Comparison of ENCODE assay signal across 30 mouse cellular contexts in the genomic region with DNA sequence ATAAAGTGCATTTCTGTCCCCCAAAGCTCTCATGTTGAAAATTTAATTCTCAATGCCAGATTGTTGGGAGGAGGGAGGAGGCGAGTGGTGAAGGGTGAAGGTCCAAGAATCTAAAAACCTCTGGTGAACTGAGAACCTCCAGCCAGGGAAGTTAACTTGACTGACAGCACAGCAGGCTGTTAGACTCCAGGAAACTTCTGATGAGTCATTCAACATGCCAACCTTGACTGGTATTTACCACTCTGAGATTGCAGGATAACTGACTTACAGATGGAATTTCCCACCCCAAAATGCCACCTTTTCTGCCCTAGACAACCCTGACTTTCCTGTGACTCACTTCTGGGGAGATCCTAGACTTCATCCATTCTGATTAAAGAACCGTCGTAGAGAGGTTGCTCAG. TPM values are rescaled to one million over a fixed set of nuclear protein-coding genes. Genes with fewer than 3 reads are reported as not detected.
"Had no signal": no experiment of that assay in that cellular context is flagged by ENCODE, and none has a peak within 500 bp of the region (broad histone marks: within the 10 kb centered on the region; RNA-seq: fewer than 3 reads in every experiment).

No protein-coding gene starts in this region.

- H3K4me1 ChIP-seq: heart, embryonic 15.5 days; hindbrain, embryonic 13.5 days; hindbrain, embryonic 15.5 days; kidney, embryonic 15.5 days; limb, embryonic 13.5 days; limb, embryonic 15.5 days; liver, embryonic 12.5 days had no signal

- H3K4me2 ChIP-seq: heart, embryonic 11.5 days; heart, embryonic 13.5 days; heart, embryonic 15.5 days; hindbrain, embryonic 13.5 days; hindbrain, embryonic 15.5 days; kidney, embryonic 15.5 days; limb, embryonic 13.5 days; limb, embryonic 15.5 days; liver, embryonic 12.5 days had no signal

- H3K36me3 ChIP-seq: heart, embryonic 13.5 days; heart, embryonic 15.5 days; hindbrain, embryonic 13.5 days; hindbrain, embryonic 15.5 days; kidney, embryonic 15.5 days; limb, embryonic 13.5 days; limb, embryonic 15.5 days; liver, embryonic 12.5 days had no signal

- H3K9me3 ChIP-seq: heart, embryonic 13.5 days; heart, embryonic 15.5 days; hindbrain, embryonic 13.5 days; hindbrain, embryonic 15.5 days; kidney, embryonic 15.5 days; limb, embryonic 13.5 days; limb, embryonic 15.5 days; liver, embryonic 12.5 days had no signal

- DNase-seq: gastrocnemius, postnatal 10 days; gastrocnemius, postnatal 25 days; heart, postnatal 14 days; heart, postnatal 36 days; kidney, adult 11 months; kidney, adult 2 months; kidney, adult 9 months; kidney, postnatal 14 days; kidney, postnatal 36 days; layer of hippocampus, adult 9-11 months; layer of hippocampus, postnatal 36 days; left cerebral cortex, postnatal 4 days; lung, adult 18-20 months had no signal

- H3K27me3 ChIP-seq: heart, embryonic 13.5 days; heart, embryonic 15.5 days; hindbrain, embryonic 13.5 days; hindbrain, embryonic 15.5 days; kidney, embryonic 15.5 days; limb, embryonic 13.5 days; limb, embryonic 15.5 days; liver, embryonic 12.5 days had no signal

- H3K9ac ChIP-seq: heart, embryonic 13.5 days; heart, embryonic 15.5 days; hindbrain, embryonic 13.5 days; hindbrain, embryonic 15.5 days; kidney, embryonic 15.5 days; limb, embryonic 13.5 days; limb, embryonic 15.5 days; liver, embryonic 12.5 days; liver, embryonic 14.5 days had no signal

- ATAC-seq: hindbrain, postnatal 0 days; intestine, embryonic 16.5 days; liver, embryonic 12.5 days had no signal

- H3K4me3 ChIP-seq: heart, embryonic 13.5 days; heart, embryonic 15.5 days; hindbrain, embryonic 13.5 days; hindbrain, embryonic 15.5 days; kidney, embryonic 15.5 days; limb, embryonic 13.5 days; limb, embryonic 15.5 days; liver, embryonic 12.5 days had no signal

- H3K27ac ChIP-seq: heart, embryonic 13.5 days; heart, embryonic 15.5 days; hindbrain, embryonic 13.5 days; hindbrain, embryonic 15.5 days; hindbrain, postnatal 0 days; kidney, embryonic 15.5 days; kidney, postnatal 0 days; limb, embryonic 13.5 days; limb, embryonic 15.5 days; liver, embryonic 12.5 days; liver, embryonic 14.5 days had no signal

RNA-seq across cellular contexts. Expression of gene Prdm8, which starts 58.6 kb away (rescaled TPM):
- total RNA-seq: granulocyte monocyte progenitor cell, adult 5-6 weeks; liver, adult 2 months had no signal
- polyA plus RNA-seq: heart, embryonic 11.5 days; heart, embryonic 15.5 days; heart, postnatal 0 days; liver, adult 2 months; liver, embryonic 12.5 days; liver, embryonic 14.5 days; liver, embryonic 16.5 days had no signal
